Mouse (Mus musculus): ENCODE measurements around the gene Dnhd1.

- TF ChIP-seq CTCF (IDR thresholded peaks at IDR 0.05; ENCODE audit: low read depth, low read length) (no peak), TAL1 (conservative IDR thresholded peaks at IDR 0.05; ENCODE audit: low read depth, low read length) (no peak), GATA1 (IDR thresholded peaks at IDR 0.05; ENCODE audit: borderline replicate concordance, low read length) (no peak), POLR2AphosphoS5 (IDR thresholded peaks at IDR 0.05; ENCODE audit: insufficient replicate concordance, low read depth, low read length) (no peak)
These were observed 32.8 kb upstream of the Dnhd1 start for GRCm38 (mm10) chr7:105617810-105618209.

Data from G1E (cell line).